Mouse (Mus musculus) MEL (cell line): Measurements from ENCODE around the gene Tmem150a. TPM values are rescaled to one million over a fixed set of nuclear protein-coding genes. Genes with fewer than 3 reads are reported as not detected.

Experiments used
- DNase-seq: peaks from one replicate; pipeline ENCODE4 v3.0.0; 2011; ENCODE audit warnings: low read depth, low spot score
- H3K27ac ChIP-seq: 2 replicates; pipeline ENCODE4 v1.5.1; 2012; ENCODE audit warnings: low read depth, mild to moderate bottlenecking, control low read depth, low read length, moderate library complexity; ENCODE audit not compliant: control insufficient read depth
- H3K27me3 ChIP-seq, 2 experiments: fragments of 150-350 bp in 1 of 2; sonication (generic) in 1 of 2; 2 replicates each; pipeline ENCODE4 v1.6.1; 2012; ENCODE audit warnings: low read length in 2 of 2, mild to moderate bottlenecking in 2 of 2, improper control_type of control experiment in 1 of 2, moderate library complexity in 1 of 2; ENCODE audit not compliant: insufficient read depth in 2 of 2, control insufficient read depth in 1 of 2
- H3K36me3 ChIP-seq, 2 experiments: 2 replicates each; pipeline ENCODE4 v1.6.1; 2012 to 2014; ENCODE audit warnings: low read length in 2 of 2, improper control_type of control experiment in 1 of 2, inconsistent platforms in 1 of 2, mild to moderate bottlenecking in 1 of 2; ENCODE audit not compliant: insufficient read depth in 2 of 2, control insufficient read depth in 1 of 2
- H3K4me1 ChIP-seq, 2 experiments: fragments of 150-350 bp in 1 of 2; sonication (generic) in 1 of 2; 2 replicates each; pipeline ENCODE4 v1.6.1; 2012; ENCODE audit warnings: low read length in 2 of 2, improper control_type of control experiment in 1 of 2, mild to moderate bottlenecking in 1 of 2; ENCODE audit not compliant: insufficient read depth in 2 of 2, control insufficient read depth in 1 of 2
- H3K4me3 ChIP-seq, 2 experiments: fragments of 150-350 bp in 1 of 2; sonication (generic) in 1 of 2; 2 replicates each; pipeline ENCODE4 v1.5.1; 2012; ENCODE audit warnings: low read depth in 2 of 2, low read length in 2 of 2, mild to moderate bottlenecking in 2 of 2, moderate library complexity in 2 of 2, control low read depth in 1 of 2, improper control_type of control experiment in 1 of 2; ENCODE audit not compliant: control insufficient read depth in 1 of 2, insufficient read depth in 1 of 2
- H3K79me2 ChIP-seq: 2 replicates; pipeline ENCODE4 v1.6.1; 2012; ENCODE audit warnings: mild to moderate bottlenecking, low read length, moderate library complexity; ENCODE audit not compliant: control insufficient read depth, poor library complexity, insufficient read depth
- H3K9ac ChIP-seq: 2 replicates; pipeline ENCODE4 v1.6.1; 2012; ENCODE audit warnings: low read depth, mild to moderate bottlenecking, control low read depth, low read length, moderate library complexity; ENCODE audit not compliant: control insufficient read depth, poor library complexity, severe bottlenecking
- H3K9me3 ChIP-seq: fragments of 150-350 bp; sonication (generic); replicated peaks from 2 replicates; pipeline ENCODE4 v1.6.1; 2012; ENCODE audit warnings: mild to moderate bottlenecking, low read length, improper control_type of control experiment, moderate library complexity; ENCODE audit not compliant: insufficient read depth
- BHLHE40 ChIP-seq: IDR thresholded peaks from 2 replicates; pipeline ENCODE4 v1.6.1; 2012; ENCODE audit warnings: low read depth, mild to moderate bottlenecking, inconsistent platforms, low read length, improper control_type of control experiment, borderline replicate concordance
- CTCF ChIP-seq, 3 experiments: IDR thresholded peaks in 2 of 3; conservative IDR thresholded peaks in 1 of 3; 2 replicates each; pipeline ENCODE4 v1.5.1; 2011 to 2012; ENCODE audit warnings: low read length in 3 of 3, low read depth in 2 of 3, mild to moderate bottlenecking in 2 of 3, improper control_type of control experiment in 1 of 3, inconsistent platforms in 1 of 3, mixed read lengths in 1 of 3, moderate library complexity in 1 of 3; ENCODE audit not compliant: control insufficient read depth in 1 of 3, insufficient read depth in 1 of 3, poor library complexity in 1 of 3, severe bottlenecking in 1 of 3
- ELF1 ChIP-seq: IDR thresholded peaks from 2 replicates; pipeline ENCODE4 v1.6.1; 2014; ENCODE audit warnings: low read depth, mild to moderate bottlenecking, inconsistent platforms, low read length, improper control_type of control experiment, moderate library complexity
- MAFK ChIP-seq: IDR thresholded peaks from 2 replicates; pipeline ENCODE4 v1.6.1; 2011; ENCODE audit warnings: low read depth, mild to moderate bottlenecking, low read length, improper control_type of control experiment, borderline replicate concordance
- MYC ChIP-seq: IDR thresholded peaks from 2 replicates; pipeline ENCODE4 v1.6.1; 2011; ENCODE audit warnings: low read depth, mild to moderate bottlenecking, low read length, improper control_type of control experiment, moderate library complexity
- POLR2A ChIP-seq, 2 experiments: IDR thresholded peaks; 2 replicates each; pipeline ENCODE4 v1.6.1; 2011 to 2012; ENCODE audit warnings: low read length in 2 of 2, mild to moderate bottlenecking in 2 of 2, control low read depth in 1 of 2, improper control_type of control experiment in 1 of 2, low read depth in 1 of 2, moderate library complexity in 1 of 2; ENCODE audit not compliant: control insufficient read depth in 1 of 2, insufficient read depth in 1 of 2, poor library complexity in 1 of 2
- POLR2AphosphoS5 ChIP-seq: IDR thresholded peaks from 2 replicates; pipeline ENCODE4 v1.6.1; 2012; ENCODE audit warnings: low read depth, borderline replicate concordance, mild to moderate bottlenecking, inconsistent platforms, low read length, moderate library complexity, mixed read lengths
- TAL1 ChIP-seq: IDR thresholded peaks from 2 replicates; pipeline ENCODE4 v1.6.1; 2012; ENCODE audit warnings: mild to moderate bottlenecking, inconsistent platforms, low read length, moderate library complexity, mixed read lengths
- UBTF ChIP-seq: IDR thresholded peaks from 2 replicates; pipeline ENCODE4 v1.6.1; 2012; ENCODE audit warnings: low read depth, mild to moderate bottlenecking, inconsistent platforms, low read length, improper control_type of control experiment, moderate library complexity, borderline replicate concordance; ENCODE audit not compliant: insufficient read depth
- polyA plus RNA-seq, 2 experiments: library from polyadenylated mRNA; stranded (reverse) in 1 of 2; unstranded in 1 of 2; fragments of >175 nt in 1 of 2; fragments of >200 nt in 1 of 2; gene quantifications; 2 replicates each; pipeline versions ENCODE4 v1.2.1 to v1.2.4; 2012; ENCODE audit warnings: low replicate concordance in 2 of 2, low read depth in 1 of 2; ENCODE audit not compliant: insufficient read length in 2 of 2, insufficient read depth in 1 of 2, missing spikeins in 1 of 2
- total RNA-seq: library from RNA; depleted of rRNA; stranded (reverse); fragments of 300-350 nt; gene quantifications from 2 replicates; pipeline ENCODE4 v1.2.3, GENCODE M21; 2012

The Tmem150a gene
- total and polyA plus RNA-seq, 3 experiments = 0.15 to 2.5 TPM; not detected in 1

- H3K27ac ChIP-seq = peak within 1 kb of the TSS; percentile 99
- no peaks in the 10 kb centered on the region for H3K27me3 ChIP-seq
- peaks cover 0 to 48% of the 10 kb centered on the region in 2 experiments; a peak in 3 of 4 replicates for H3K4me1 ChIP-seq
- TF ChIP-seq UBTF (0 out of 2 replicates have a peak, but pooled peaks have one; percentile 54), POLR2A (IDR thresholded peaks at IDR 0.05; ENCODE audit: control insufficient read depth in 1 of 2, insufficient read depth in 1 of 2, low read depth in 1 of 2, low read length in 2 of 2, poor library complexity in 1 of 2) (peak; percentile 72 to 73; a peak in 3 of 4 replicates), MAFK (no peak), POLR2AphosphoS5 (peak; percentile 8; the same call in 1 of the 2 replicates), BHLHE40 (no peak), ELF1 (no peak)
- peak; percentile 83 for DNase-seq
- H3K36me3 ChIP-seq = peaks cover 2 to 48% of the 10 kb centered on the region in 2 experiments; a peak in 3 of 4 replicates
- H3K9me3 ChIP-seq = no peaks in the 10 kb centered on the region
- H3K4me3 ChIP-seq = peak within 1 kb of the TSS; percentile 71 to 77
- peaks cover 60% of the 10 kb centered on the region for H3K79me2 ChIP-seq
- peak within 1 kb of the TSS; percentile 96 for H3K9ac ChIP-seq
These were observed 34.9 kb downstream of the Tmem150a start, which contains the start of gene Vamp8 for GRCm38 (mm10) chr6:72389941-72390771. TSS of gene Vamp8 (minus strand) at chr6:72390703.

GRCm38 (mm10) chr6:72390795-72391521, 35.7 kb downstream of the Tmem150a start:
- H3K9me3 ChIP-seq = no peaks in the 10 kb centered on the region
- peaks cover 0 to 40% of the 10 kb centered on the region in 2 experiments; a peak in 2 of 4 replicates for H3K36me3 ChIP-seq
- DNase-seq = peak; percentile 79
- H3K27ac ChIP-seq = peak overlapping the region; percentile 99
- H3K4me1 ChIP-seq = peaks cover 0 to 47% of the 10 kb centered on the region in 2 experiments; a peak in 3 of 4 replicates
- H3K27me3 ChIP-seq = no peaks in the 10 kb centered on the region
- H3K79me2 ChIP-seq = peaks cover 55% of the 10 kb centered on the region
- H3K9ac ChIP-seq = peak overlapping the region; percentile 96
- no peak for TF ChIP-seq TAL1
- TF ChIP-seq CTCF (IDR thresholded peaks at IDR 0.05 in 2 of 3, conservative IDR thresholded peaks at IDR 0.05 in 1 of 3; ENCODE audit: control insufficient read depth in 1 of 3, insufficient read depth in 1 of 3, low read depth in 2 of 3, low read length in 3 of 3, poor library complexity in 1 of 3, severe bottlenecking in 1 of 3) = peak in 1 of 3 experiments; percentile 33; a peak in 1 of 6 replicates
- TF ChIP-seq BHLHE40 = no peak
- TF ChIP-seq POLR2A (IDR thresholded peaks at IDR 0.05; ENCODE audit: control insufficient read depth in 1 of 2, insufficient read depth in 1 of 2, low read depth in 1 of 2, low read length in 2 of 2, poor library complexity in 1 of 2) = peak; percentile 18 to 66
- peak overlapping the region; percentile 71 to 77 for H3K4me3 ChIP-seq

- Histone ChIP-seq H3K27ac (peak overlapping the region; percentile 99), H3K36me3 (peaks cover 0 to 35% of the 10 kb centered on the region in 2 experiments; a peak in 2 of 4 replicates), H3K9ac (peak overlapping the region; percentile 96)
These were observed 37.1 kb downstream of the Tmem150a start for GRCm38 (mm10) chr6:72392341-72392740.

More at GRCm38 (mm10) chr6:72392341-72392740, 37.1 kb downstream of the Tmem150a start:
- peak; percentile 60 for DNase-seq
- peak overlapping the region; percentile 43 to 51 for H3K4me3 ChIP-seq
- no peak for TF ChIP-seq MYC
- TF ChIP-seq CTCF (IDR thresholded peaks at IDR 0.05 in 2 of 3, conservative IDR thresholded peaks at IDR 0.05 in 1 of 3; ENCODE audit: control insufficient read depth in 1 of 3, insufficient read depth in 1 of 3, low read depth in 2 of 3, low read length in 3 of 3, poor library complexity in 1 of 3, severe bottlenecking in 1 of 3) = peak in 1 of 3 experiments; percentile 27; a peak in 2 of 6 replicates
- peaks cover 52% of the 10 kb centered on the region for H3K79me2 ChIP-seq
- no peaks in the 10 kb centered on the region for H3K9me3 ChIP-seq
- no peaks in the 10 kb centered on the region for H3K27me3 ChIP-seq
- peaks cover 0 to 43% of the 10 kb centered on the region in 2 experiments; a peak in 3 of 4 replicates for H3K4me1 ChIP-seq
